Mouse (Mus musculus): ENCODE measurements around the gene Phlpp1. TPM values are rescaled to one million over a fixed set of nuclear protein-coding genes. Genes with fewer than 3 reads are reported as not detected.

Gene Phlpp1
- total and polyA plus RNA-seq, 3 experiments: 14.8 to 38.4 (median 20.9) TPM

DNA sequence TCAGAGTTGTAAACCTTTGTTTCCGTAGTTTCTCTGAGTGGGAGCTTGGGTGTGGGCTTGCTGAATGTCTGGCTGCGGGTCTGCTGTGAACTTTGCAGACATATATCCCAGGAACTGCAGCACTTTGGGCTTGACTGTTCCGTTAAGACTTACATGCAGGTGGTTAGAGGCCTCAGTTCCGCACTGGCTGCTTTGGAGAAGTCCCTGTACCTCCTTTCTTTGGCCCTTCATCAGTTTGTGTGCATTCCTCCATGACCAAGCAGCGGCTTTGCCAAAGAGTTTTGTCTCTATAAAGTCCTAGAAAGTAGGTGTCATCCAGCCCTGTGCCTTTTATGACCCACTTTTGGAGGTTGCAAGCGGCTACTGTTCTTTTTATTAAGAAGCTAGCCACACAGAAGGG lies 102.2 kb downstream of the Phlpp1 start:
- in situ Hi-C loops (cut with MboI; ENCODE audit: low pct_ligation_motif_present, low pct_unique_long_range_greater_than_20kb, low sequenced_read_pairs) (no loop called here), dilution Hi-C loops (cut with MboI; ENCODE audit: extremely low pct_ligation_motif_present, extremely low pct_unique_long_range_greater_than_20kb, low sequenced_read_pairs) (no loop called here)
- Histone ChIP-seq H3K9ac (ENCODE audit: insufficient read depth, low read depth) (no peak overlapping the region), H3K4me3 (replicated peaks in 1 of 3; ENCODE audit: low read depth in 2 of 3, low read length in 2 of 3, poor library complexity in 1 of 3) (peak overlapping the region in 2 of 3 experiments; percentile 31 to 35), H3K4me2 (ENCODE audit: insufficient read depth, low read depth, poor library complexity, severe bottlenecking) (peak overlapping the region; percentile 91), H3K27ac (ENCODE audit: insufficient read depth, low read depth) (peak overlapping the region; percentile 56), H3K9me3 (replicated peaks; ENCODE audit: low read length) (no peaks in the 10 kb centered on the region), H3K4me1 (ENCODE audit: control insufficient read depth in 1 of 2, insufficient read depth in 2 of 2) (peaks cover 13 to 94% of the 10 kb centered on the region in 2 experiments), H3K79me2 (replicated peaks; ENCODE audit: control insufficient read depth, extremely low read depth, insufficient read depth, poor library complexity, severe bottlenecking) (peaks cover 24% of the 10 kb centered on the region), H3K27me3 (replicated peaks) (no peaks in the 10 kb centered on the region), H3K36me3 (replicated peaks in 1 of 2; ENCODE audit: control insufficient read depth in 1 of 2, insufficient read depth in 1 of 2, low read length in 1 of 2) (peaks cover 0 to 2% of the 10 kb centered on the region in 2 experiments)
- TF ChIP-seq PAX5 (IDR thresholded peaks at IDR 0.05; ENCODE audit: low read length) (no peak), EP300 (IDR thresholded peaks at IDR 0.05; ENCODE audit: low read length) (no peak), MAX (IDR thresholded peaks at IDR 0.05; ENCODE audit: low read length) (no peak), SIN3A (IDR thresholded peaks at IDR 0.05; ENCODE audit: low read length) (no peak), GABPA (IDR thresholded peaks at IDR 0.05; ENCODE audit: insufficient replicate concordance, low read depth, low read length) (no peak), ZNF384 (IDR thresholded peaks at IDR 0.05; ENCODE audit: low read depth, low read length) (no peak), MAFK (IDR thresholded peaks at IDR 0.05; ENCODE audit: insufficient replicate concordance, low read length) (no peak), KAT2A (IDR thresholded peaks at IDR 0.05; ENCODE audit: insufficient replicate concordance, low read length) (no peak), RAD21 (IDR thresholded peaks at IDR 0.05; ENCODE audit: low read depth, low read length) (no peak), JUN (IDR thresholded peaks at IDR 0.05; ENCODE audit: insufficient read depth, low read depth, low read length) (no peak), BHLHE40 (IDR thresholded peaks at IDR 0.05; ENCODE audit: low read depth, low read length) (no peak), ZKSCAN1 (IDR thresholded peaks at IDR 0.05; ENCODE audit: borderline replicate concordance, low read depth, low read length) (no peak), TBP (conservative IDR thresholded peaks at IDR 0.05; ENCODE audit: low read depth, low read length) (no peak), IRF4 (IDR thresholded peaks at IDR 0.05; ENCODE audit: low read depth, low read length) (no peak), ZC3H11A (IDR thresholded peaks at IDR 0.05; ENCODE audit: low read depth, low read length) (no peak), CHD2 (IDR thresholded peaks at IDR 0.05; ENCODE audit: low read length) (no peak), NRF1 (IDR thresholded peaks at IDR 0.05; ENCODE audit: low read depth, low read length) (no peak), POLR2A (IDR thresholded peaks at IDR 0.05; ENCODE audit: low read depth, low read length) (no peak), ELF1 (IDR thresholded peaks at IDR 0.05; ENCODE audit: low read depth, low read length) (no peak), POLR2AphosphoS2 (IDR thresholded peaks at IDR 0.05; ENCODE audit: low read depth, low read length) (no peak)
- DNase-seq (ENCODE audit: extremely low read depth): peak; percentile 57

DNA sequence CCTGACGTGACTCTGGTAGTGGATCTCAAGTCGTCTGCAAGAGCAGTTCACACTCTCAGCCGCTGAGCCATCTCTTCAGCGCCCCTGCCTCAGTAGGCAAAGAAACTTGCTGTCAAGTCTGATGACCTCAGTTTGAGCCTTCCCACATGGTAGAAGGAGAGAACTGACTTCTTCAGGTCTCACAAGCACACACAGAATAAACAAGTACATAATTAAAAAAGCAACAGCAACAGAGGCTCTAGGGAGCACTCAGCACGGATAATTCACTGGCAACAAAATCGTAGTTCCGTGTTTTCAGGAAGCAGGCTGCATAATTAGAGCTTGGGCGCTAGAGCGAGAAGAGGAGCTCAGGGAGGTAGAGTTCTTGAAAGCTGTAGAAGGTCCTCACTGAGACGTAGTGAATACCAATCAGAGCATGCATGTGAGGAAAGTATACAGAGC lies 103.0 kb downstream of the Phlpp1 start:
- H3K9me3 ChIP-seq (replicated peaks; ENCODE audit: low read length): no peaks in the 10 kb centered on the region
- H3K27ac ChIP-seq (ENCODE audit: insufficient read depth, low read depth): peak overlapping the region; percentile 38
- in situ Hi-C loops (cut with MboI; ENCODE audit: low pct_ligation_motif_present, low pct_unique_long_range_greater_than_20kb, low sequenced_read_pairs) (no loop called here), dilution Hi-C loops (cut with MboI; ENCODE audit: extremely low pct_ligation_motif_present, extremely low pct_unique_long_range_greater_than_20kb, low sequenced_read_pairs) (no loop called here)
- peaks cover 0 to 6% of the 10 kb centered on the region in 2 experiments for H3K36me3 ChIP-seq (replicated peaks in 1 of 2; ENCODE audit: control insufficient read depth in 1 of 2, insufficient read depth in 1 of 2, low read length in 1 of 2)
- H3K9ac ChIP-seq (ENCODE audit: insufficient read depth, low read depth): peak overlapping the region; percentile 1; the same call in 1 of the 2 replicates
- peak; percentile 78 for DNase-seq (ENCODE audit: extremely low read depth)
- no peaks in the 10 kb centered on the region for H3K27me3 ChIP-seq (replicated peaks)
- peak overlapping the region; percentile 29 to 44 (median 30) for H3K4me3 ChIP-seq (replicated peaks in 1 of 3; ENCODE audit: low read depth in 2 of 3, low read length in 2 of 3, poor library complexity in 1 of 3)
- H3K79me2 ChIP-seq (replicated peaks; ENCODE audit: control insufficient read depth, extremely low read depth, insufficient read depth, poor library complexity, severe bottlenecking): peaks cover 31% of the 10 kb centered on the region
- peaks cover 13 to 93% of the 10 kb centered on the region in 2 experiments for H3K4me1 ChIP-seq (ENCODE audit: control insufficient read depth in 1 of 2, insufficient read depth in 2 of 2)
- peak overlapping the region; percentile 91 for H3K4me2 ChIP-seq (ENCODE audit: insufficient read depth, low read depth, poor library complexity, severe bottlenecking)
- TF ChIP-seq HCFC1 (IDR thresholded peaks at IDR 0.05; ENCODE audit: low read depth, low read length): no peak
- TF ChIP-seq MAFK (IDR thresholded peaks at IDR 0.05; ENCODE audit: insufficient replicate concordance, low read length): no peak
- TF ChIP-seq TBP (conservative IDR thresholded peaks at IDR 0.05; ENCODE audit: low read depth, low read length): 0 out of 2 replicates have a peak, but pooled peaks have one; percentile 13
- no peak for TF ChIP-seq KAT2A (IDR thresholded peaks at IDR 0.05; ENCODE audit: insufficient replicate concordance, low read length)
- no peak for TF ChIP-seq CTCF (conservative IDR thresholded peaks at IDR 0.05 in 1 of 2, IDR thresholded peaks at IDR 0.05 in 1 of 2; ENCODE audit: low read depth in 2 of 2, low read length in 2 of 2)
- TF ChIP-seq PAX5 (IDR thresholded peaks at IDR 0.05; ENCODE audit: low read length): no peak
- no peak for TF ChIP-seq CHD2 (IDR thresholded peaks at IDR 0.05; ENCODE audit: low read length)
- TF ChIP-seq USF2 (conservative IDR thresholded peaks at IDR 0.05; ENCODE audit: low read depth, low read length): no peak
- peak; percentile 24; the same call in 1 of the 2 replicates for TF ChIP-seq EP300 (IDR thresholded peaks at IDR 0.05; ENCODE audit: low read length)
- no peak for TF ChIP-seq RAD21 (IDR thresholded peaks at IDR 0.05; ENCODE audit: low read depth, low read length)
- TF ChIP-seq NELFE (IDR thresholded peaks at IDR 0.05; ENCODE audit: low read depth, low read length): no peak
- no peak for TF ChIP-seq ZNF384 (IDR thresholded peaks at IDR 0.05; ENCODE audit: low read depth, low read length)
- TF ChIP-seq MEF2A (IDR thresholded peaks at IDR 0.05; ENCODE audit: borderline replicate concordance, low read depth, low read length): no peak
- TF ChIP-seq SIN3A (IDR thresholded peaks at IDR 0.05; ENCODE audit: low read length): peak; percentile 52; the same call in 1 of the 2 replicates
- no peak for TF ChIP-seq UBTF (IDR thresholded peaks at IDR 0.05; ENCODE audit: low read depth, low read length)
- no peak for TF ChIP-seq CHD1 (IDR thresholded peaks at IDR 0.05; ENCODE audit: low read depth, low read length)
- TF ChIP-seq ZMIZ1 (IDR thresholded peaks at IDR 0.05; ENCODE audit: low read depth, low read length): no peak
- TF ChIP-seq GABPA (IDR thresholded peaks at IDR 0.05; ENCODE audit: insufficient replicate concordance, low read depth, low read length): no peak
- TF ChIP-seq MYC (IDR thresholded peaks at IDR 0.05; ENCODE audit: low read depth, low read length): no peak
- TF ChIP-seq MAZ (IDR thresholded peaks at IDR 0.05; ENCODE audit: low read depth, low read length): no peak
- no peak for TF ChIP-seq ZC3H11A (IDR thresholded peaks at IDR 0.05; ENCODE audit: low read depth, low read length)
- TF ChIP-seq MAX (IDR thresholded peaks at IDR 0.05; ENCODE audit: low read length): 0 out of 2 replicates have a peak, but pooled peaks have one; percentile 33
- no peak for TF ChIP-seq POLR2AphosphoS2 (IDR thresholded peaks at IDR 0.05; ENCODE audit: low read depth, low read length)

Measured in CH12.LX (cell line).